Mouse (Mus musculus): ENCODE measurements around the gene Ppp1r1b. TPM values are rescaled to one million over a fixed set of nuclear protein-coding genes. Genes with fewer than 3 reads are reported as not detected.
A peak's percentile ranks its signal among the peaks of the same experiment; 100 is the strongest.

The Ppp1r1b gene
- polyA plus RNA-seq, 1 experiment from 2014 or later = 0.78 TPM

DNA sequence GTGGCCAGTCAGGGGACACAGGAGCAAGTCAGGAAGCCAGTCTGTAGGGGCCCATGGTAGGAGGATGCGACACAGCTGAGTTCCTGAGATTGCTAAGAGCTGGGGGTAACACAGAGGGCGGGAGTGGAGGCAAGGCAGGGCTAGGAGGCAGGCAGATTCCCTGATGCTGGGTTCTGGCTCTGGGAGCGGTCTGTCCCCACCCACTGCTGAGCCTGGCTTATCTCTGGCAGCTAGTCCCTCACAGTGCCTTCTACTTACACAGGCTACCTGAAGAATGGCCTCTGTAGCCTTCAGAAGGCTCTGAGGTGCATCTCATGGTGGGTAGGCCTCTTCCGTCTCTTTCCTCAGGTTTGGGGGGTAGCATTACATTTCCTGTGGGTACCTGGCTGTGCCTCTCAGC lies 44.4 kb downstream of the Ppp1r1b start:
- Histone ChIP-seq H3K9me3 (ENCODE audit: control insufficient read depth, low read length) (no peaks in the 10 kb centered on the region), H3K27me3 (ENCODE audit: control insufficient read depth, insufficient read depth, low read length) (no peaks in the 10 kb centered on the region; the same call in 1 of the 2 replicates), H3K36me3 (ENCODE audit: control insufficient read depth, insufficient read depth, low read length) (no peaks in the 10 kb centered on the region), H3K4me2 (no peak overlapping the region), H3K9ac (ENCODE audit: low read length) (no peak overlapping the region; the same call in 1 of the 2 replicates), H3K27ac (ENCODE audit: low read depth, low read length) (no peak overlapping the region), H3K4me3 (ENCODE audit: low read depth, low read length) (no peak overlapping the region), H3K4me1 (ENCODE audit: control insufficient read depth, insufficient read depth, low read length) (no peaks in the 10 kb centered on the region)
- no peak for ATAC-seq (ENCODE audit: low FRiP score)
- DNase-seq (ENCODE audit: low spot score, missing footprints) = no peak
- WGBS = 50% methylated on average over 4 of the region's 4 CpGs

DNA sequence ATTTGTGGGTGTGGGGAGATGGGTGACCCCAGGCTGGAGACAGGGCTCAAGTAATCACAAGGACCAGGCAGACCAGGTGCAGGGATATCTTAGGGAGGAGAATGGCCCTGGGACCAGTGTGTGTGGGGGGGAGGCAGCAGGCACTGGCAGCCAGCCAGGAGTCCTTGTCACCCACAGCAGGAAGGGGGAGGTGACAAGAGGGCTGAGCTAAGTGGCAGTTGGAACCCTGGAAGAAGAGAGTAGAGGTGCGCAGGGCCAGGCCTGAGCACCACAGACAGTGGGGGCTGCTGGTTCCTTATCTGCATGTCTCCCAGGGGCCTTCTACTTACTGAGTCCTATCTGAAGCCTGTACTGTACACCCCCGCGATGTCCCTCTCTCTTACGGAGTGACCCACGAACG lies 45.1 kb downstream of the Ppp1r1b start:
- no peak overlapping the region for H3K27ac ChIP-seq (ENCODE audit: low read depth, low read length)
- 78% methylated on average over 6 of the region's 6 CpGs for WGBS

DNA sequence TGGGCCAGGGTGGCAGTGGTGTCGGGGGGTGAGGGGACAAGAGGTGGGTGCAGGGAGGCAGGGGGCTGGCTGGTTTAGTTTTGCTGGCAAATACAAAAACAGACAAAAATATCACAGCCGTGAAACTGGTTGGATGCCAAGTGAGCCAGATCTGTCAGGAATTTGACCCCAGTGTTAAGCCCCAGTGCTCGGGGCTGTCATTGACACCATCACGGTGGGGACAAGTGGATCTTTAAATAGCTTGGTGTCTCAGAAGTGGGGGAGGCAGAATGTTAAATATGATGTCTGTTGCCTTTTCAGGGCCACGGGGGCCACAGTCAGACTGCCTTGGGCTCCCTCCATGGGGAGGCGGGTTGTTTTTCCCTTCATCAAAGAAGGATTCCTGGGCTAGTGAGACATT lies 46.1 kb downstream of the Ppp1r1b start:
- no peak overlapping the region for H3K9ac ChIP-seq (ENCODE audit: low read length)
- H3K9me3 ChIP-seq (ENCODE audit: control insufficient read depth, low read length) = no peaks in the 10 kb centered on the region
- H3K27me3 ChIP-seq (ENCODE audit: control insufficient read depth, insufficient read depth, low read length) = no peaks in the 10 kb centered on the region
- no peaks in the 10 kb centered on the region for H3K36me3 ChIP-seq (ENCODE audit: control insufficient read depth, insufficient read depth, low read length)
- ATAC-seq (ENCODE audit: low FRiP score) = no peak
- WGBS = 58% methylated on average over 6 of the region's 6 CpGs
- H3K4me1 ChIP-seq (ENCODE audit: control insufficient read depth, insufficient read depth, low read length) = no peaks in the 10 kb centered on the region
- no peak overlapping the region for H3K4me2 ChIP-seq
- H3K27ac ChIP-seq (ENCODE audit: low read depth, low read length) = no peak overlapping the region
- DNase-seq (ENCODE audit: low spot score, missing footprints) = no peak
- no peak overlapping the region for H3K4me3 ChIP-seq (ENCODE audit: low read depth, low read length)

More for the DNA sequence above, 45.1 kb downstream of the Ppp1r1b start:
- no peaks in the 10 kb centered on the region for H3K4me1 ChIP-seq (ENCODE audit: control insufficient read depth, insufficient read depth, low read length)
- DNase-seq (ENCODE audit: low spot score, missing footprints) (no peak), ATAC-seq (ENCODE audit: low FRiP score) (no peak)
- no peak overlapping the region for H3K9ac ChIP-seq (ENCODE audit: low read length)
- no peaks in the 10 kb centered on the region for H3K36me3 ChIP-seq (ENCODE audit: control insufficient read depth, insufficient read depth, low read length)
- H3K4me2 ChIP-seq = no peak overlapping the region
- no peaks in the 10 kb centered on the region for H3K9me3 ChIP-seq (ENCODE audit: control insufficient read depth, low read length)
- H3K4me3 ChIP-seq (ENCODE audit: low read depth, low read length) = no peak overlapping the region
- no peaks in the 10 kb centered on the region for H3K27me3 ChIP-seq (ENCODE audit: control insufficient read depth, insufficient read depth, low read length)

DNA sequence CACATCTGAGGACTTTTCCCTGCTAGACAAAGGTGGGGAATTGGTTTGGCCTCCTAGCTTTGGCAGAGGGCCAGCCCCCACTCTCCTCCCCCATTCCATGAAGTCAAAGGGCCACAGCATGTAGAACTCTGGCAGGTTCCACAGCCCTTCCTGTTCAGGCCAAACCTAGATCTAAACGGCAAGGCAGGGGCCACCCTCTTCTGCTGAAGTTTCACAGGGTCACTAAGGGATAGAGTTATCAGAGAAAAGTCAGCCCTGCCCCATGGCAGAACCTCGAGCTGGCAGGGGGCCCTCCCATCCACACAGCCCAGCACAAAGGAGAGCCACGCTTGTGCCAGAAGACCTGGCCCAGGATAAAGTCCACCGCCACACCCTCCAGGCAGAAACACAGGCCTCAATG lies 46.8 kb downstream of the Ppp1r1b start:
- no peaks in the 10 kb centered on the region for H3K27me3 ChIP-seq (ENCODE audit: control insufficient read depth, insufficient read depth, low read length)
- ATAC-seq (ENCODE audit: low FRiP score) = no peak

DNA sequence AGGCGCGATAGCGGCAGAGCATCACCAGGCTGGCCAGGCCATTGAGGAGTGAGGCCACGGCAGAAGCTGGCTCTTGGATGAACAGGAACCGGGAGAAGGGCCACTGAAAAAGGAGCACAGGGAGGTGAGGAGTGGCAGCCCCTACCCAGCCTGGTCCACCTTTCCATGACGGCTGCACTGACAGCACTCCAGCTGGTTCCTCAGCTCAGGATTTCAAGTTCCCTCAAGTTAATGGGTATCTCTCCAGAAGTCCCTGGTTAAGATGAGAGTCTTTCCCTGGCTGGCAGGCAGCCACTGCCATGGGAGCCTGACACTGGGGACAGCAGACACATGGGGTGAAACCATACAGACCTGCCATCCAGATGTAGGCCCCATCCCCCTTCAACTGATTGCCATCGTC lies 49.7 kb downstream of the Ppp1r1b start:
- Histone ChIP-seq H3K27me3 (ENCODE audit: control insufficient read depth, insufficient read depth, low read length) (peaks cover 2% of the 10 kb centered on the region; the same call in 1 of the 2 replicates), H3K4me1 (ENCODE audit: control insufficient read depth, insufficient read depth, low read length) (peaks cover 6% of the 10 kb centered on the region; the same call in 1 of the 2 replicates), H3K9me3 (ENCODE audit: control insufficient read depth, low read length) (no peaks in the 10 kb centered on the region), H3K4me2 (no peak overlapping the region), H3K4me3 (ENCODE audit: low read depth, low read length) (no peak overlapping the region), H3K36me3 (ENCODE audit: control insufficient read depth, insufficient read depth, low read length) (no peaks in the 10 kb centered on the region), H3K27ac (ENCODE audit: low read depth, low read length) (no peak overlapping the region), H3K9ac (ENCODE audit: low read length) (no peak overlapping the region)
- ATAC-seq (ENCODE audit: low FRiP score) (no peak), DNase-seq (ENCODE audit: low spot score, missing footprints) (peak; percentile 39)
- WGBS = 92% methylated on average over 7 of the region's 7 CpGs

More for the DNA sequence above, 46.8 kb downstream of the Ppp1r1b start:
- H3K27ac ChIP-seq (ENCODE audit: low read depth, low read length) = no peak overlapping the region
- no peak overlapping the region for H3K4me2 ChIP-seq
- no peaks in the 10 kb centered on the region for H3K9me3 ChIP-seq (ENCODE audit: control insufficient read depth, low read length)
- H3K4me3 ChIP-seq (ENCODE audit: low read depth, low read length) = no peak overlapping the region
- H3K9ac ChIP-seq (ENCODE audit: low read length) = no peak overlapping the region
- WGBS = 67% methylated on average over 4 of the region's 4 CpGs
- DNase-seq (ENCODE audit: low spot score, missing footprints) = no peak
- no peaks in the 10 kb centered on the region for H3K36me3 ChIP-seq (ENCODE audit: control insufficient read depth, insufficient read depth, low read length)
- peaks cover 3% of the 10 kb centered on the region; the same call in 1 of the 2 replicates for H3K4me1 ChIP-seq (ENCODE audit: control insufficient read depth, insufficient read depth, low read length)

DNA sequence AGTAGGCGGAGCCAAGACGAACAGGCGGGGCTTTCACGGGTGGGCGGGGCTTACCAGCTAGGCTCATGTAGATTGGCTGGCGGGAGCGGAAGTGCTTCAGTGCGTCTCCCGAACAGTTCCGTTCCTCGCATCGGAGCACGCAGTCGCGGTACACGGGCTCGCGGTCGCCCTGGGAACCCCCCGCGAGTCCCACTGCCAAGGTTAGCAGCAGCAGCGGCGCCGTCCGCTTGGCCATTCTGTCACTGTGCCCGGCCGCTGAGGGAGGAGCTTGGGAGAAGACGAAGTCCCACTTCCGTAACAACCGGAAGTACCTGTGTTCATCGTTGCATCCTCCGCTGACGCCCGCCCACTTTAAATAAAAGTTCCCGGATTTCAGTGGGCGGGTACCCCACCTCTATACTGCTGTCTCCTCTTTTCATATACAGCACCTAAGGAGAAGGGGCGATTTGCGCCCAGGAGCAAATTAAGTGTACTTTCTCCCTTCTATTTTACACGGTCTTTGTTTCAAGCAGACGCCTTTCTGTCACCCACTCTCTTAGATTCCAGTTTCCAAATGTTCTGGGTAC lies 52.0 kb downstream of the Ppp1r1b start, which contains the start of gene Pgap3:
Pgap3 (minus strand) TSS at position 330 of the 566 bp plus-strand sequence.
- WGBS = 1% methylated on average over 40 of the region's 40 CpGs

DNA sequence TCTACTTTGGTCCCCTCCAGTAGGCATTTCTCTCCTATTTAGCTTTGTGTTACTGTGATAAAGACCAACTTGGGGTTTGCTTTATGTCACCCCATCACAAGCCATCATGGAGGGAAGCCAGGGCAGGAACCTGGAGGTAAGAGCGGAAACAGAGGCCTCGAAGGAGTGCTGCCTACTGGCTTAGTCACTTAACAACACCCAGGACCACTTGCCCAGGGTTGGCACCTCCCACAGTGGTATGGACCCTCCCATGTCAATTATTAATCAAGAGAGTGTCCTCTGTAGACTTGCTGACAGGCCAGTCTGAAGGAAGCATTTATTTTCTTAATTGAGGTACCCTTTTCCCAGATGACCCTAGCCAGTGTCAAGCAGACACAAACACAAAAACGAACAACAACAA lies 52.6 kb downstream of the Ppp1r1b start:
- Histone ChIP-seq H3K36me3 (ENCODE audit: control insufficient read depth, insufficient read depth, low read length) (no peaks in the 10 kb centered on the region), H3K9ac (ENCODE audit: low read length) (peak overlapping the region; percentile 78), H3K27me3 (ENCODE audit: control insufficient read depth, insufficient read depth, low read length) (peaks cover 2% of the 10 kb centered on the region; the same call in 1 of the 2 replicates), H3K9me3 (ENCODE audit: control insufficient read depth, low read length) (no peaks in the 10 kb centered on the region), H3K27ac (ENCODE audit: low read depth, low read length) (peak overlapping the region; percentile 98; the same call in 1 of the 2 replicates), H3K4me3 (ENCODE audit: low read depth, low read length) (peak overlapping the region; percentile 71), H3K4me2 (peak overlapping the region; percentile 65), H3K4me1 (ENCODE audit: control insufficient read depth, insufficient read depth, low read length) (peaks cover 6% of the 10 kb centered on the region; the same call in 1 of the 2 replicates)
- 0 out of 2 replicates have a peak, but pooled peaks have one; percentile 20 for ATAC-seq (ENCODE audit: low FRiP score)
- no peak for DNase-seq (ENCODE audit: low spot score, missing footprints)
- 66% methylated on average over 3 of the region's 3 CpGs for WGBS

More for the DNA sequence above, 52.0 kb downstream of the Ppp1r1b start, which contains the start of gene Pgap3:
- DNase-seq (ENCODE audit: low spot score, missing footprints) (peak; percentile 99), ATAC-seq (ENCODE audit: low FRiP score) (peak; percentile 93)
- no peaks in the 10 kb centered on the region for H3K9me3 ChIP-seq (ENCODE audit: control insufficient read depth, low read length)
- peaks cover 6% of the 10 kb centered on the region; the same call in 1 of the 2 replicates for H3K4me1 ChIP-seq (ENCODE audit: control insufficient read depth, insufficient read depth, low read length)
- no peaks in the 10 kb centered on the region for H3K36me3 ChIP-seq (ENCODE audit: control insufficient read depth, insufficient read depth, low read length)
- peak within 1 kb of the TSS; percentile 65 for H3K4me2 ChIP-seq
- H3K27me3 ChIP-seq (ENCODE audit: control insufficient read depth, insufficient read depth, low read length) = peaks cover 2% of the 10 kb centered on the region; the same call in 1 of the 2 replicates
- H3K4me3 ChIP-seq (ENCODE audit: low read depth, low read length) = peak within 1 kb of the TSS; percentile 71
- H3K9ac ChIP-seq (ENCODE audit: low read length) = peak within 1 kb of the TSS; percentile 78
- H3K27ac ChIP-seq (ENCODE audit: low read depth, low read length) = peak within 1 kb of the TSS; percentile 98

DNA sequence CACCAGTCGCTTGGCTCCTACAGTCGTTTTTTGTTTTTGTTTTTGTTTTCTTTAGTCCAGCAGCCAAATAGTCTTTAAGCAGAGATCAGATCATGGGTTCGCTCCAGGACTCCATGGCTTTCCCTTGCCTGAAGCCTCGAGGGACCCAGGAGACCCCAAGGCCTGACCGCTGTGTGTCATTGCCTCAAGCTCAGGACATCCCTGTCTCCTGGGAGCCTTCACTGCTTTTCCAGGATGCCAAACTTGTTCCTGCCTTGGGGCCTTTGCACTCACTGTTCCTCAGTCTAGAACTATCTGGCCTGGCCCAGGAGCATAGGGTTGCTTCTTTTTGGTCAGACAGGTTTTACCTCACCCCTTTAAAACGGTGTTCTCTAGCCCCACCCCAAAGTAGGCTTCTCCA lies 58.4 kb downstream of the Ppp1r1b start:
- Histone ChIP-seq H3K9me3 (ENCODE audit: control insufficient read depth, low read length) (no peaks in the 10 kb centered on the region), H3K36me3 (ENCODE audit: control insufficient read depth, insufficient read depth, low read length) (no peaks in the 10 kb centered on the region), H3K4me1 (ENCODE audit: control insufficient read depth, insufficient read depth, low read length) (peaks cover 10% of the 10 kb centered on the region), H3K4me3 (ENCODE audit: low read depth, low read length) (no peak overlapping the region), H3K27me3 (ENCODE audit: control insufficient read depth, insufficient read depth, low read length) (peaks cover 10% of the 10 kb centered on the region), H3K27ac (ENCODE audit: low read depth, low read length) (no peak overlapping the region), H3K4me2 (no peak overlapping the region), H3K9ac (ENCODE audit: low read length) (no peak overlapping the region)
- WGBS = 71% methylated on average over 6 of the region's 6 CpGs
- ATAC-seq (ENCODE audit: low FRiP score) = no peak
- DNase-seq (ENCODE audit: low spot score, missing footprints) = no peak

Data from midbrain, embryonic 11.5 days (tissue).